Mouse (Mus musculus) stomach, postnatal 0 days (tissue): Measurements from ENCODE around the gene Aven.
A peak's percentile ranks its signal among the peaks of the same experiment; 100 is the strongest.

Experiments used
- CTCF ChIP-seq: IDR thresholded peaks from 2 replicates; pipeline ENCODE4 v1.5.1; 2016; ENCODE audit warnings: antibody characterized with exemption, low read depth, mild to moderate bottlenecking, moderate library complexity
- EP300 ChIP-seq: optimal IDR thresholded peaks from 2 replicates; pipeline ENCODE3; 2016; ENCODE audit warnings: antibody characterized with exemption

DNA sequence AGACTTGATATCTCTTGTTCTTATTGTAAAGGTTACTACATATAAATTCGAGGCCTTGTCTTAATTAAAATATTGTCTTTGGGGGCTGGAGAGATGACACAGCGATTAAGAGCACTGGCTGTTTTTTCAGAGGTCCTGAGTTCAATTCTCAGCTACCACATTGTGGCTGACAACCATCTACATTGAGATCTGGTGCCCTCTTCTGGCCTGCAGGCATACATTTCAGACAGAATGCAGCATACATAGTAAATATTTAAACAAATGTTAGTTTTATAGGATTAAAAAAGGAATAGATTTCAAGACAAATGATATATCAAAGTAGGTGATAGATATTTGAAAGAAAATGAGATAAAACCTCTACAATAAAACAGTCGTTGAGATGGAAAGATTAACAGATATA is 32.2 kb upstream of the Aven start:
- peak; percentile 48 for TF ChIP-seq CTCF
- TF ChIP-seq EP300: no peak
